Mouse (Mus musculus) kidney, adult 2 months (tissue): ENCODE data around the gene Hpcal1.

ENCODE experiments used
- CTCF ChIP-seq: fragments of 200-500 bp; conservative IDR thresholded peaks from 2 replicates; pipeline ENCODE4 v1.5.1; 2011; ENCODE audit warnings: low read depth, mild to moderate bottlenecking, control low read depth, low read length, moderate library complexity, mixed read lengths; ENCODE audit not compliant: insufficient read depth, insufficient read length
- POLR2A ChIP-seq: fragments of 200-500 bp; IDR thresholded peaks from one replicate; pipeline ENCODE4 v1.6.1; 2011; ENCODE audit warnings: low read depth, low read length, control low read depth

GRCm38 (mm10) chr12:17646457-17646856 lies 44.2 kb upstream of the Hpcal1 start:
- TF ChIP-seq CTCF: no peak
- TF ChIP-seq POLR2A: no peak
